Mouse (Mus musculus): ENCODE results near the gene Olfr1283. TPM values are rescaled to one million over a fixed set of nuclear protein-coding genes. Genes with fewer than 3 reads are reported as not detected.
"Not testable (repeated sequence)": the region's sequence is repeated elsewhere in the genome, so short reads cannot be mapped to it uniquely, and the experiment has no call there.

Gene Olfr1283
- not detected in 2 replicates for polyA plus RNA-seq (2014; fragmentation: Nextera tagmentation; extraction: Ambion mirVana)

DNA sequence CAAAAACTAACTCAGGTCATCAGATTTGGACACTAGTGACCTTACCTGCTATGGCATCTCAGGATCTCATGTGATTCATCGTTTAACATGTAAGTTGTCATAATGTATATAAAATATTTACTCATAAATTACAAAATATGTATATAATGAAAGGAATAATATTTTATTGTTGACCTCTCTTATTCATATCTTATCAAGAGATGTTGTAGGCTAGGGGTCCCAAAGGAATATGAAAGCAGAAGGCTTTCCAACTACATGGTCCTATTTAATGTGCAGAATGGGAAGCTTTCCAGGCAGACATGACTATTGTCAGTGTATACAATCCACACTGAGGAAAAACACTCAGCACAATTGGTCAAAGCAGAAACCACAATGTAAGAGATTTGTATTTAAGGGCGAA, at the start of gene Olfr1283:
Gene Olfr1283, plus strand, starts transcription at position 301 of the 400 bp plus-strand sequence.
- no peaks in the 10 kb centered on the region for H3K36me3 ChIP-seq (ENCODE audit: control insufficient read depth, insufficient read depth, low read length)
- DNase-seq (ENCODE audit: low spot score, missing footprints) (no peak), ATAC-seq (ENCODE audit: low FRiP score) (no peak)
- H3K4me3 ChIP-seq (ENCODE audit: low read depth, low read length) = no peak within 1 kb of the TSS
- H3K9ac ChIP-seq (ENCODE audit: low read length) = no peak within 1 kb of the TSS
- H3K27ac ChIP-seq (ENCODE audit: low read depth, low read length) = no peak within 1 kb of the TSS
- WGBS = 86% methylated on average over 2 of the region's 2 CpGs
- H3K4me2 ChIP-seq = no peak within 1 kb of the TSS
- H3K9me3 ChIP-seq (ENCODE audit: control insufficient read depth, low read length) = no peaks in the 10 kb centered on the region
- H3K4me1 ChIP-seq (ENCODE audit: control insufficient read depth, insufficient read depth, low read length) = no peaks in the 10 kb centered on the region
- no peaks in the 10 kb centered on the region for H3K27me3 ChIP-seq (ENCODE audit: control insufficient read depth, insufficient read depth, low read length)

DNA sequence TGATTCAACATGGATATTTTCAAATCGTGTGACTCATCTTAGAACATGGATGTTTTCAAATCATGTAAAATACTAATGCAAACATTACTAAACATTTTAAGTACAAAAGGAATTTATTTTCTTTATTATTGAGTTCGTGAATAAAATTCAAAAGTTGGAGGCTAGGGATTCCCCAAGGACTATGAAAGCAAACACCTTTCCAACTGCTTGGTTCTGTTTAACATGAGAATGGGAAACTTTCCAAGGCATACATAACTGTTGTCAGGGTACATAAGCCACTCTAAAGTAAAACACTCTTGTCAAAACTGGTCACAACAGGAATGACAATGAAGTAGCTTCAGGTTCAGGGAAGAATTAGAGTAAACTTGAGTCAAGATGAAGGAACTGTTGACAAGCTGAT, 40.4 kb upstream of the Olfr1283 start, which contains the start of gene Olfr1281:
Gene Olfr1281, plus strand, starts transcription at position 301 of the 400 bp plus-strand sequence.
- Histone ChIP-seq H3K36me3 (ENCODE audit: control insufficient read depth, insufficient read depth, low read length) (no peaks in the 10 kb centered on the region), H3K27ac (ENCODE audit: low read depth, low read length) (no peak within 1 kb of the TSS), H3K9me3 (ENCODE audit: control insufficient read depth, low read length) (no peaks in the 10 kb centered on the region), H3K4me2 (no peak within 1 kb of the TSS), H3K9ac (ENCODE audit: low read length) (no peak within 1 kb of the TSS), H3K4me1 (ENCODE audit: control insufficient read depth, insufficient read depth, low read length) (no peaks in the 10 kb centered on the region), H3K4me3 (ENCODE audit: low read depth, low read length) (no peak within 1 kb of the TSS), H3K27me3 (ENCODE audit: control insufficient read depth, insufficient read depth, low read length) (no peaks in the 10 kb centered on the region)
- DNase-seq (ENCODE audit: low spot score, missing footprints) = no peak
- ATAC-seq (ENCODE audit: low FRiP score) = no peak
- 80% methylated on average over 2 of the region's 2 CpGs for WGBS

GRCm38 (mm10) chr2:111333721-111334120, 32.9 kb upstream of the Olfr1283 start:
- 89% methylated on average over 5 of the region's 5 CpGs for WGBS

DNA sequence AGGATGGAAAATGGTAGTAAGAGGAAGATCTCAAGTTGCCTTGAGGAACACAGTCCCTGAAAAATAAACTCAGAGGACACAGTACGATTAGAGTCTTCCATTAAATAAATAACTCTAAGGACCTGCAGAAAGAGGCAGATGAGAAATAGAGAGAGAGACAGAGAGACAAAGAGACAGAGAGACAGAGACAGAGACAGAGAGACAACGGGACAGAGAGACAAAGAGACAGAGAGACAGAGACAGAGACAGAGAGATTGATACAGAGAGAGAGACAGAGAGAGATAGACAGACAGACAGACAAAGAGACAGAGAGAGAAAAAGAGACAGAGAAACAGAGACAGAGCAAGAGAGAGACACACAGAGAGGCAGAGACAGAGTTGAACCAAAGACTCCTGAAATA, 30.6 kb upstream of the Olfr1283 start, which contains the start of gene Olfr1282:
Gene Olfr1282, minus strand, starts transcription at position 101 of the 400 bp plus-strand sequence.
- Histone ChIP-seq H3K9ac (ENCODE audit: low read length) (no peak within 1 kb of the TSS), H3K9me3 (ENCODE audit: control insufficient read depth, low read length) (no peaks in the 10 kb centered on the region), H3K4me3 (ENCODE audit: low read depth, low read length) (no peak within 1 kb of the TSS), H3K36me3 (ENCODE audit: control insufficient read depth, insufficient read depth, low read length) (no peaks in the 10 kb centered on the region), H3K4me2 (no peak within 1 kb of the TSS), H3K27ac (ENCODE audit: low read depth, low read length) (no peak within 1 kb of the TSS), H3K27me3 (ENCODE audit: control insufficient read depth, insufficient read depth, low read length) (no peaks in the 10 kb centered on the region), H3K4me1 (ENCODE audit: control insufficient read depth, insufficient read depth, low read length) (no peaks in the 10 kb centered on the region)
- no peak for DNase-seq (ENCODE audit: low spot score, missing footprints)
- WGBS = 75% methylated on average over 2 of the region's 2 CpGs
- ATAC-seq (ENCODE audit: low FRiP score) = no peak

More at GRCm38 (mm10) chr2:111333721-111334120, 32.9 kb upstream of the Olfr1283 start:
- not testable (repeated sequence) for H3K4me3 ChIP-seq (ENCODE audit: low read depth, low read length); H3K4me1 ChIP-seq (ENCODE audit: control insufficient read depth, insufficient read depth, low read length); H3K4me2 ChIP-seq; H3K27ac ChIP-seq (ENCODE audit: low read depth, low read length); H3K36me3 ChIP-seq (ENCODE audit: control insufficient read depth, insufficient read depth, low read length); ATAC-seq (ENCODE audit: low FRiP score); DNase-seq (ENCODE audit: low spot score, missing footprints); H3K9ac ChIP-seq (ENCODE audit: low read length); H3K27me3 ChIP-seq (ENCODE audit: control insufficient read depth, insufficient read depth, low read length); H3K9me3 ChIP-seq (ENCODE audit: control insufficient read depth, low read length)

DNA sequence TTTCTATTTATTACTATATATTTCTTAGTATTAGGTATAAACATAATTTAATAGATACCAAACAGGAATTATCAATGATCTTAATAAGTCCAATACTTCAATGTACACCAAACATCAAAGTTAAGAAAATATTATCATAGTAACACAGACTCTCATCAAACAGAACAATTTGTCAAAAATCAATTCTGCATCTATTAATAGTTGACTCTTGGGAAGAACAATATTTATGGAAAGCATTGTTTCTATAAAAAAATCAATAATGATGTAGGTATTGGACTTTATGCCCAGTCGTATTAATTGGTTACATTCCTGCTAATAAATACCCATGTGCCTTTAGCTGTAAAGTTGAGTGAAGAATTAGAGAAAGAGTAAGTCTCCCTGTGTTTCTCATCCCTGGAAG, 8.6 kb downstream of the Olfr1283 start, which contains the start of gene Olfr1284:
Gene Olfr1284, plus strand, starts transcription at position 301 of the 400 bp plus-strand sequence.
- Histone ChIP-seq H3K4me3 (ENCODE audit: low read depth, low read length) (no peak within 1 kb of the TSS), H3K27ac (ENCODE audit: low read depth, low read length) (no peak within 1 kb of the TSS), H3K9ac (ENCODE audit: low read length) (no peak within 1 kb of the TSS), H3K4me2 (no peak within 1 kb of the TSS), H3K4me1 (ENCODE audit: control insufficient read depth, insufficient read depth, low read length) (no peaks in the 10 kb centered on the region), H3K9me3 (ENCODE audit: control insufficient read depth, low read length) (no peaks in the 10 kb centered on the region), H3K36me3 (ENCODE audit: control insufficient read depth, insufficient read depth, low read length) (no peaks in the 10 kb centered on the region), H3K27me3 (ENCODE audit: control insufficient read depth, insufficient read depth, low read length) (no peaks in the 10 kb centered on the region)
- DNase-seq (ENCODE audit: low spot score, missing footprints) (no peak), ATAC-seq (ENCODE audit: low FRiP score) (no peak)
- 84% methylated on average over 1 of the region's 1 CpGs for WGBS

Other genes starting within 250 kb of the Olfr1283 start
- gene Gm15130, start 213.9 kb upstream of the Olfr1283 start, polyA plus RNA-seq (2014; fragmentation: Nextera tagmentation; extraction: Ambion mirVana) = not detected in 2 replicates
- gene 4930430A15Rik, start 137.2 kb upstream of the Olfr1283 start, polyA plus RNA-seq (2014; fragmentation: Nextera tagmentation; extraction: Ambion mirVana) = not detected in 2 replicates
- gene Olfr1275, start 131.5 kb upstream of the Olfr1283 start, polyA plus RNA-seq (2014; fragmentation: Nextera tagmentation; extraction: Ambion mirVana) = not detected in 2 replicates
- not detected in 2 replicates for gene Olfr1276, start 112.3 kb upstream of the Olfr1283 start, polyA plus RNA-seq (2014; fragmentation: Nextera tagmentation; extraction: Ambion mirVana)
- not detected in 2 replicates for gene Olfr1277, start 92.7 kb upstream of the Olfr1283 start, polyA plus RNA-seq (2014; fragmentation: Nextera tagmentation; extraction: Ambion mirVana)
- gene Olfr1278, start 76.7 kb upstream of the Olfr1283 start, polyA plus RNA-seq (2014; fragmentation: Nextera tagmentation; extraction: Ambion mirVana) = not detected in 2 replicates
- 0.04 TPM in 1 of 2 replicates, not detected in the other for gene Olfr1279, start 66.2 kb upstream of the Olfr1283 start, polyA plus RNA-seq (2014; fragmentation: Nextera tagmentation; extraction: Ambion mirVana)
- not detected in 2 replicates for gene Olfr1280, start 52.8 kb upstream of the Olfr1283 start, polyA plus RNA-seq (2014; fragmentation: Nextera tagmentation; extraction: Ambion mirVana)
- not detected in 2 replicates for gene Olfr1281, start 40.3 kb upstream of the Olfr1283 start, polyA plus RNA-seq (2014; fragmentation: Nextera tagmentation; extraction: Ambion mirVana)
- gene Olfr1282, start 30.7 kb upstream of the Olfr1283 start, polyA plus RNA-seq (2014; fragmentation: Nextera tagmentation; extraction: Ambion mirVana) = not detected in 2 replicates
- not detected in 2 replicates for gene Olfr1284, start 8.7 kb downstream of the Olfr1283 start, polyA plus RNA-seq (2014; fragmentation: Nextera tagmentation; extraction: Ambion mirVana)
- gene Olfr1286, start 56.3 kb downstream of the Olfr1283 start, polyA plus RNA-seq (2014; fragmentation: Nextera tagmentation; extraction: Ambion mirVana) = not detected in 2 replicates
- not detected in 2 replicates for gene Olfr1287, start 82.4 kb downstream of the Olfr1283 start, polyA plus RNA-seq (2014; fragmentation: Nextera tagmentation; extraction: Ambion mirVana)
- not detected in 2 replicates for gene Olfr1288, start 107.3 kb downstream of the Olfr1283 start, polyA plus RNA-seq (2014; fragmentation: Nextera tagmentation; extraction: Ambion mirVana)
- gene Olfr1289, start 114.0 kb downstream of the Olfr1283 start, polyA plus RNA-seq (2014; fragmentation: Nextera tagmentation; extraction: Ambion mirVana) = not detected in 2 replicates
- gene Olfr1290, start 127.0 kb downstream of the Olfr1283 start, polyA plus RNA-seq (2014; fragmentation: Nextera tagmentation; extraction: Ambion mirVana) = 0.16 TPM in 1 of 2 replicates, not detected in the other
- not detected in 2 replicates for gene Olfr1291-ps1, start 130.4 kb downstream of the Olfr1283 start, polyA plus RNA-seq (2014; fragmentation: Nextera tagmentation; extraction: Ambion mirVana)
- not detected in 2 replicates for gene Olfr1293-ps, start 158.4 kb downstream of the Olfr1283 start, polyA plus RNA-seq (2014; fragmentation: Nextera tagmentation; extraction: Ambion mirVana)
- not detected in 2 replicates for gene Olfr1294, start 173.5 kb downstream of the Olfr1283 start, polyA plus RNA-seq (2014; fragmentation: Nextera tagmentation; extraction: Ambion mirVana)
- gene Olfr1295, start 202.9 kb downstream of the Olfr1283 start, polyA plus RNA-seq (2014; fragmentation: Nextera tagmentation; extraction: Ambion mirVana) = not detected in 2 replicates